Mouse (Mus musculus) spleen, adult 10 weeks (tissue): ENCODE measurements around the gene Rpl18a. TPM values are rescaled to one million over a fixed set of nuclear protein-coding genes. Genes with fewer than 3 reads are reported as not detected.

Experiments used
- polyA plus RNA-seq: library from polyadenylated mRNA; stranded (reverse); fragments of 350-450 nt; fragmentation: Illumina TruSeq; extraction: RNeasy Lipid Tissue Mini Kit (QIAGEN cat#74804); gene quantifications from one replicate; pipeline ENCODE4 v1.2.3, GENCODE M21; 2015; ENCODE audit warnings: low replicate concordance; ENCODE audit not compliant: insufficient read depth

The Rpl18a gene
- 1,731 TPM for polyA plus RNA-seq

GRCm38 (mm10) chr8:70897021-70897680 lies at the start of gene Rpl18a:
TSS of gene Rpl18a (minus strand) at chr8:70897412.

GRCm38 (mm10) chr8:70905831-70906736 lies 8.9 kb upstream of the Rpl18a start, which contains the start of gene Map1s:
TSS of gene Map1s (plus strand) at chr8:70905932.

DNA sequence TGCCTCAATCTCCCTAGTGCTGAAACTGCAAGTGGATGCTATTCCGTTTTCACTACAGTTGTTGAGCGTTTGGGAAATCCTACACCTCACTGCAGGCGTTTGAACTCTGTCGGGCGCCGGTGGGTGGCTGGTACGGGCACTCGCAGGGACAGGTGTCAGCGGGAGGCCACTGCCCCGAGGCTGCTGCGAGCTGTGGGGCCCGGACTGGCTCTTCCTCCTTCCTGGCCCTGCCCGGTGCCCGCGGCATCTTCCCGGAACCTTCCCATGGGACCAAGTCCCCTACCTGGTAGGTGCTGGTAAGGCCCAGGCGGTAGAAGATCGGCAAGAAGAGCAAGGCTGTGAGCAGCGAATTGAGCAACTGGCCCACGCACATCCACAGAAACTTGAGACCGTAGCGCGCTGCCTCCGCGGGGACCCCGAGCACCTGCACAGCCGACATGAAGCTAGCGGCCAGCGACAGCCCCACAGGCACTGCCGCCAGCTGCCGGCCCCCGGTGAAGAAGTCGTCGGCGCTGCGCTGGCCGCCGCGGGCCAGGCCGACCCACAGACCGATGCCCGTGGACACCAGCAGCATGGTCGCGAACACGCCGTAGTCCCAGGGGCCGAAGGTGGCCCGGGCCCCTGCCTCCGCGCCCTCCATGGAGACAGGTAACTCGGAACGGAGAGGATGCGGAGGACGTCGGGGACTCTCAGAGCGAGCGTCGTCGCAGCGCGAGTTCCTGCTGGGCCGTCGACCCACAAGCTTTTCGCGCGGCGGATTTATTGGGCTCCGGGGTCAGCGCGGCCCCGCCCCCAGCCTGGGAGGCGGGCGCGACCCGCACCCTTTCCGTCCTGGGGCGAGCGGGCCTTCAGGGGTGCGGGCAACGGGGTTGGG lies 5.0 kb downstream of the Rpl18a start, which contains the start of gene Slc5a5:
Gene Slc5a5 (minus strand): TSS at position 736 of the 874 bp plus-strand sequence.

GRCm38 (mm10) chr8:70873364-70873985 lies 23.7 kb downstream of the Rpl18a start, which contains the start of gene Ccdc124:
TSS of gene Ccdc124 (minus strand) at chr8:70873935.

DNA sequence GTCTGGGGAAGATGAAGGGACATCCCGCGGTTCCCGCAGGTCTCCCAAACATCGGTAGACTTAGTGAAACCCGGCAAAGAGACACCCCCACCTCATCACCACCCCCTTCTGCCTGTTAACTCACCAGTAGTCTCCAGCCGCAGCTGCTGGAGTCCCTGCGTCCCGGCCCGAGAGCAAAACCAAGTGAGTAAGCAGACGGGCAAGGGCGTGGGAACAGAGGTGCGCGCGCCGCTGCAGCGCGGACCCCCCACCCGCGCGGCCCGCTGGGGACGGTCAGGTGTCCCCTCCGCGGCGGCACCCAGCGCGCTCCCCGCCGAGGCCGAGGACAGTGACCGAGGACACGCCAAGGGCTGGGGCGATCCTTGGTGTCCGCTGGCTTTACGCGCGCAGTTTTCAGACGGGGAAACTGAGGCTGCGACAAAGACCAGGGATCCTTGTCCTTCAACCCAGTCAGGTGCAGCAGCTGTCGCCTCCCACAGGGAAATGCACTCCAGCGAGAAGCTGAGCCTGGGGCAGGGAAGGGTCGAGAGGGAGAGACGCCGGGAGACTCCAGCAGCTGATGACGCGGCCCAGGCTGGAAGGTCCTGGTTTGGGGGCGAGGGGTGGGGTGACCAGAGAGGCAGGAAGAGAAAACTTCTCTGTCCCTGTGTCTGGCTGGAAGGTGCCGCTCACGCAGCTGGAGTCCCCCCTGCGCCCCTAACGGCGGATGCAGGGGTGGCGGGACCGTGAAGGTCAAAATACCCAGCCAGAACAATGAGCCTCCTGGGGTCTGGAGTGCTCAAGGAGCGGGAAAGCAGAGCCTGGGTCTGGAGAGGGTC lies 34.2 kb downstream of the Rpl18a start, which contains the start of gene Kcnn1:
Gene Kcnn1 (minus strand): TSS at position 435 of the 818 bp plus-strand sequence.

Other genes with a start within 250 kb of the Rpl18a start
- 5.5 TPM for gene Pgpep1, start 237.0 kb downstream of the Rpl18a start, polyA plus RNA-seq
- 21.5 TPM for gene Lsm4, start 224.2 kb downstream of the Rpl18a start, polyA plus RNA-seq
- 22.5 TPM for gene Jund, start 198.5 kb downstream of the Rpl18a start, polyA plus RNA-seq
- not detected for gene Iqcn, start 194.0 kb downstream of the Rpl18a start, polyA plus RNA-seq
- gene Gm3336, start 178.9 kb downstream of the Rpl18a start, polyA plus RNA-seq: 1.5 TPM
- 0.72 TPM for gene Pde4c, start 173.7 kb downstream of the Rpl18a start, polyA plus RNA-seq
- 4.4 TPM for gene Rab3a, start 142.7 kb downstream of the Rpl18a start, polyA plus RNA-seq
- 14.0 TPM for gene Mpv17l2, start 136.5 kb downstream of the Rpl18a start, polyA plus RNA-seq
- gene Pik3r2, start 120.7 kb downstream of the Rpl18a start, polyA plus RNA-seq: 6.9 TPM
- gene Mast3, start 92.4 kb downstream of the Rpl18a start, polyA plus RNA-seq: 32.4 TPM
- 1.8 TPM for gene Il12rb1, start 89.0 kb downstream of the Rpl18a start, polyA plus RNA-seq
- gene Arrdc2, start 57.7 kb downstream of the Rpl18a start, polyA plus RNA-seq: 20.4 TPM
- gene Kcnn1, start 34.2 kb downstream of the Rpl18a start, polyA plus RNA-seq: 0.17 TPM
- 3.4 TPM for gene Ccdc124, start 23.5 kb downstream of the Rpl18a start, polyA plus RNA-seq
- 0.30 TPM for gene Slc5a5, start 4.7 kb downstream of the Rpl18a start, polyA plus RNA-seq
- gene Map1s, start 8.5 kb upstream of the Rpl18a start, polyA plus RNA-seq: 7.1 TPM